Mouse (Mus musculus) liver, embryonic 13.5 days (tissue): ENCODE results near the gene Ncoa6. TPM values are rescaled to one million over a fixed set of nuclear protein-coding genes. Genes with fewer than 3 reads are reported as not detected.

ENCODE experiments used
- ATAC-seq: fragments of 200-750 bp; cut with Nextera tagmentation; 2 replicates; pipeline ENCODE4 v1.8.0; 2017; ENCODE audit warnings: low read depth, mild to moderate bottlenecking, moderate number of reproducible peaks, moderate library complexity
- DNase-seq: peaks from one replicate; pipeline ENCODE4 v3.0.0; 2022
- H3K27ac ChIP-seq: fragments of 300-500 bp; sonication (generic); 2 replicates; pipeline ENCODE4 v1.5.1; 2015; ENCODE audit warnings: moderate library complexity, mild to moderate bottlenecking, inconsistent platforms
- H3K27me3 ChIP-seq: fragments of 300-500 bp; sonication (generic); 2 replicates; pipeline ENCODE4 v1.6.1; 2015; ENCODE audit warnings: mild to moderate bottlenecking, inconsistent platforms
- H3K36me3 ChIP-seq: fragments of 300-500 bp; sonication (generic); 2 replicates; pipeline ENCODE4 v1.6.1; 2015; ENCODE audit warnings: mild to moderate bottlenecking, inconsistent platforms
- H3K4me1 ChIP-seq: fragments of 300-500 bp; sonication (generic); replicated peaks from 2 replicates; pipeline ENCODE4 v1.6.1; 2015; ENCODE audit warnings: inconsistent platforms
- H3K4me2 ChIP-seq: fragments of 300-500 bp; sonication (generic); 2 replicates; pipeline ENCODE4 v1.6.1; 2015; ENCODE audit warnings: inconsistent platforms, mild to moderate bottlenecking, moderate library complexity
- H3K4me3 ChIP-seq: fragments of 300-500 bp; sonication (generic); replicated peaks from 2 replicates; pipeline ENCODE4 v1.5.1; 2015; ENCODE audit warnings: mild to moderate bottlenecking, inconsistent platforms
- H3K9ac ChIP-seq: fragments of 300-500 bp; sonication (generic); 2 replicates; pipeline ENCODE4 v1.6.1; 2015; ENCODE audit warnings: mild to moderate bottlenecking, inconsistent platforms
- H3K9me3 ChIP-seq: fragments of 300-500 bp; sonication (generic); replicated peaks from 2 replicates; pipeline ENCODE4 v1.6.1; 2016; ENCODE audit warnings: inconsistent platforms
- WGBS: fragments of 180-500 bp; shearing (Covaris S2); methylation state at CpG from one replicate; pipeline ENCODE4 v1.1.7; 2015; ENCODE audit not compliant: insufficient replicate concordance; 5-methylcytosine and 5-hydroxymethylcytosine counted together
- microRNA counts: library from miRNA; unstranded; fragments of <30 nt; microRNA quantifications from one replicate; lab custom pipeline; 2016
- microRNA-seq: library from miRNA; unstranded; fragments of <30 nt; microRNA quantifications from one replicate; pipeline ENCODE4, GENCODE M21; 2016
- polyA plus RNA-seq: library from polyadenylated mRNA; unstranded; fragments of >200 nt; fragmentation: Nextera tagmentation; extraction: Ambion mirVana; gene quantifications from 2 replicates; pipeline ENCODE4 v1.2.1, GENCODE M21; 2015

Ncoa6 gene
- polyA plus RNA-seq, 1 experiment from 2014 or later, result 5.3 TPM

DNA sequence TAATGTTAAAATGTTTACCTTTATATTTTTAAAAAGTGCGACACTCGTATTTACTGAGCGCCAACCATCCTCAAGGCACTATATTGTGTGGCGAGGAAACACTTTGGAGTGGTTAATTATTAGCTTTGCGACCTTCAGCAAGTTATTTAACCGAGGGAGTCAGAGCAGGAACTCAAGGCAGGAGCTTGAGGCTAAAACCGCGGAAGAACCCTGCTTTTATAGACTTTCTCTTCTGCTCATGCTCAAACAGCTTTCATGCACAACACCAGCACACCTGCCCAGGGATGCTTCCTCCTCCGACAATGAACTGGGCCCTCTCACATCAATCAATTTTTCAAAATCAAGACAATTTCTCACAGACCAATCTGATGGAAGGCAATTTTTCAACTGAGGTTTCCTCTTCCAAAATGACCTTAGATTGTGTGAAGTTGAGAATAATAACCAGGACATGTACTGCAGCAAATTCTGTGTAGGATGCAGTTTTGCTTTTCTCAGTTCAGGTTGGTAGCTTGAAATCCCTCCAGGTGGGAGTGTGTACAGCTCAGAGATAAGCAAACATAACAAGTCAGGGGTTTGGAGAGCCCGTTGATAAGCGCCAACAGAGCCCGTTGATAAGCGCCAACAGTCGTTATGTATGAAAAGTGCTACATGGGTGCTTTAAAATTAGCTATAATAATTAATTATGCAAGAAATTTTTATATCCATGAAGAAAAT, 115.9 kb downstream of the Ncoa6 start:
- Histone ChIP-seq H3K9ac (peak overlapping the region; percentile 84), H3K4me1 (peaks cover 32% of the 10 kb centered on the region), H3K36me3 (no peaks in the 10 kb centered on the region), H3K4me3 (peak overlapping the region; percentile 89), H3K27ac (peak overlapping the region; percentile 75), H3K27me3 (no peaks in the 10 kb centered on the region), H3K4me2 (peak overlapping the region; percentile 87), H3K9me3 (no peaks in the 10 kb centered on the region)
- ATAC-seq (peak; percentile 35), DNase-seq (no peak)
- WGBS, result 9% methylated on average over 14 of the region's 14 CpGs

DNA sequence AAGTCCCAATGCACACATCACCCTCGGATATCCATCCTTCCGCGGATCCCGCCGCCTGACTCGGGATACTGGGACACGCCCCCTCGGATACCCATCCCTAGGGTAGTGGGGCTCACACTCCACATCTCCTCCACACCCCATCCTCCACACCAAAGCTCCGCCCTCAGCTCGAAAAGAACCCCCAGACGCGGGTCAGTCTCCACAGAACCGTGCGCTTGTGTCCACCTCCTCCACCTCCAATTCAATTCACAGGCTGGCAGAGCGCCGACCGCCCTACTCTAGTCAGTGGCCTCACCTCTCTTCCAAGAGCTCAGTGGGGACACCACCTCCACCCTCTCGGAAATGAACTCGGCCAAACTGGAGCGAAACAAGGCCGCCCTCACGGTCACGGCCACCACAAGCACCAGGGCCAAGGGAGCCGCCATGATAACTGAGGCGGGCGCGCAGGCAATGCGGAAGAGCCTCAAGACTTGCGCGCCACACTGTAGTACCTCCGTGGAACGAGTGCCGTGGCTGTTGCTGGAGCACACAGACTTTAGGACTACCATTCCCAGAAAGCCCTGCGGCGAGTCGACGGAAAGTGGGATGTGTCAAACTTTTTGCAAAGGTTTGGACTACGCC, 116.6 kb downstream of the Ncoa6 start, which contains the start of gene Pigu:
Gene Pigu (minus strand): TSS at position 460 of the 621 bp plus-strand sequence.
- peak within 1 kb of the TSS; percentile 84 for H3K9ac ChIP-seq
- peak within 1 kb of the TSS; percentile 82 for H3K27ac ChIP-seq
- H3K4me1 ChIP-seq, result peaks cover 36% of the 10 kb centered on the region
- H3K4me3 ChIP-seq, result peak within 1 kb of the TSS; percentile 89
- under 1% methylated on average over 38 of the region's 38 CpGs for WGBS
- DNase-seq (peak; percentile 90), ATAC-seq (peak; percentile 98)
- H3K9me3 ChIP-seq, result no peaks in the 10 kb centered on the region
- H3K27me3 ChIP-seq, result no peaks in the 10 kb centered on the region
- H3K4me2 ChIP-seq, result peak within 1 kb of the TSS; percentile 87
- H3K36me3 ChIP-seq, result no peaks in the 10 kb centered on the region

DNA sequence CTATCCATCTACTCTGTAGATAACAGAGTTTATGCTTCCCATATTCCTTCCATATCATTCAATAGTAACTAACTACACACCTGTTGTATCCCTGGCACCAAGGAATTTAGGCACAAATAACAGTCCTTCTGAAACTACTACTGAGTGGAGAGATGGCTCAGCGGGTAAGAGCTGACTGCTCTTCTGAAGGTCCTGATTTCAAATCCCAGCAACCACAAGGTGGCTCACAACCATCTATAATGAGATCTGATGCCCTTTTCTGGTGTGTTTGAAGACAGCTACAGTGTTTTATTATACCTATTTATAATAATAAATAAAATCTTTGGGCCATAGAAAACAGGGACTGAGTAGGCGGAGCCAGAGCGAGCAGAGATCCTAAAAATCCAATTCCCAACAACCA, 119.3 kb downstream of the Ncoa6 start:
- ATAC-seq (no peak), DNase-seq (no peak)
- H3K27me3 ChIP-seq, result no peaks in the 10 kb centered on the region
- H3K4me1 ChIP-seq, result peaks cover 36% of the 10 kb centered on the region
- H3K27ac ChIP-seq, result no peak overlapping the region
- H3K9me3 ChIP-seq, result no peaks in the 10 kb centered on the region
- WGBS, result 79% methylated on average over 3 of the region's 3 CpGs
- peaks cover 9% of the 10 kb centered on the region for H3K36me3 ChIP-seq
- no peak overlapping the region for H3K4me2 ChIP-seq
- H3K4me3 ChIP-seq, result no peak overlapping the region
- H3K9ac ChIP-seq, result no peak overlapping the region

DNA sequence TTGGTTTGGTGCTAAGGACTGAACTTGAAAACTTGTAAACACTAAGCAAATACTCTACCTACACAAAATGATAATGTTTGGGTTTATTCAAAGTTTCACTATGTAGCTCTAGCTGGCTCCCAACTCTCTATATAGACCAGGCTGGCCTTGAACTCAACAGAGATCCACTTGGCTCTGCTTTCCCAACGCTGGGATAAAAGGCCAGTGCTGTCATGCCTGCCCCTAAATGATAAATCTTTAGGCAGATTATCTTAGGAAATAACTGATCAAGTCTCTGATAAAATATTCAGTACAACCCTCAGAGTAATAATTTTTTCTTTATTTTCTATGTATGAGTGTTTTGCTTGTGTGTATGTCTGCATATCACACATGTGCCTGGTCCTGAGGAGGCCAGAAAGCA, 127.0 kb downstream of the Ncoa6 start:
- Histone ChIP-seq H3K9me3 (no peaks in the 10 kb centered on the region), H3K4me1 (no peaks in the 10 kb centered on the region), H3K36me3 (peaks cover 16% of the 10 kb centered on the region), H3K27ac (no peak overlapping the region), H3K9ac (no peak overlapping the region), H3K4me2 (no peak overlapping the region), H3K4me3 (no peak overlapping the region), H3K27me3 (no peaks in the 10 kb centered on the region)
- ATAC-seq (no peak), DNase-seq (no peak)
- WGBS, result 53% methylated on average over 1 of the region's 1 CpGs

MicroRNA genes within 50 kb of the gene (microRNA counts, 519-probe panel; counts per million panel counts)
- 114 counts per million for microRNA mmu-miR-695 (lab: Ali Mortazavi, UCI)

Small RNAs within 50 kb of the gene (microRNA-seq; reads per million reads assigned to microRNA genes)
- gene Mir695, result not detected

Other genes starting within 250 kb of the Ncoa6 start
- 147 and 150 TPM in 2 replicates for gene Dynlrb1, start 237.4 kb downstream of the Ncoa6 start, polyA plus RNA-seq
- 18.7 and 23.4 TPM in 2 replicates for gene Map1lc3a, start 197.6 kb downstream of the Ncoa6 start, polyA plus RNA-seq
- 24.2 and 28.2 TPM in 2 replicates for gene Pigu, start 116.5 kb downstream of the Ncoa6 start, polyA plus RNA-seq
- gene Trp53inp2, start 92.8 kb downstream of the Ncoa6 start, polyA plus RNA-seq, result 1.7 and 2.4 TPM in 2 replicates
- 20.9 and 22.4 TPM in 2 replicates for gene Acss2, start 44.1 kb upstream of the Ncoa6 start, polyA plus RNA-seq
- gene Ggt7, start 44.3 kb upstream of the Ncoa6 start, polyA plus RNA-seq, result 0.28 and 0.31 TPM in 2 replicates
- 67.3 and 68.2 TPM in 2 replicates for gene Gss, start 118.9 kb upstream of the Ncoa6 start, polyA plus RNA-seq
- 2.2 TPM in 2 replicates for gene Myh7b, start 137.3 kb upstream of the Ncoa6 start, polyA plus RNA-seq
- 50.8 and 59.8 TPM in 2 replicates for gene Trpc4ap, start 218.5 kb upstream of the Ncoa6 start, polyA plus RNA-seq